Mouse (Mus musculus): Measurements from ENCODE around the gene T2. TPM values are rescaled to one million over a fixed set of nuclear protein-coding genes. Genes with fewer than 3 reads are reported as not detected.
"Not testable (repeated sequence)": the region's sequence is repeated elsewhere in the genome, so short reads cannot be mapped to it uniquely, and the experiment has no call there.

Gene T2
- polyA plus RNA-seq (2012; ENCODE audit: insufficient read depth, low replicate concordance) = not detected in 2 replicates

DNA sequence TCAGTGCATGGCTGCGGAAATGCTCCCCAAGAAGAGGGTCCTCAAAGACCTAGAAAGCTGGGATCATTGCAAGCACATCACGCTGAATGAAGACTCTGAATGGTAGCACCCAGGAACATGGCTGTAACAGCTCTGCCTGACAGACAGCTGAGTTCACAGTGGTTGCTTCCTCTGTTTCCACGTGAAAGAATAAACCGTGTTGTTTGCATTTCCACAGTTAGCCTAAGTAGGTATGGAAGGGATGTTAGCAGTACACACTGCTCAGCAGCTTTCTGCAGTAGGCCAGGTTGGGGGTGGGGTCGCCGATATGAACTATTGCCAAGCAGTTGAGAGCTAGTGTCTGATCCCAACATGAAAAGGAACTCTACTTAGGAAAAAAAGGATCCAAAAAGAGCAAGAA, at the start of gene T2:
TSS of gene T2 (plus strand) at position 301 of the 400 bp plus-strand sequence.
- Histone ChIP-seq H3K9me3 (peaks cover 18% of the 10 kb centered on the region), H3K27me3 (replicated peaks) (peaks cover 62% of the 10 kb centered on the region), H3K4me1 (peaks cover 5% of the 10 kb centered on the region), H3K4me3 (replicated peaks) (no peak within 1 kb of the TSS), H3K36me3 (replicated peaks; ENCODE audit: low read length) (no peaks in the 10 kb centered on the region)
- no peak for TF ChIP-seq FLI1 (IDR thresholded peaks at IDR 0.05; ENCODE audit: low read length)
- no peak for TF ChIP-seq GATA1 (IDR thresholded peaks at IDR 0.05; ENCODE audit: borderline replicate concordance, low read length)

DNA sequence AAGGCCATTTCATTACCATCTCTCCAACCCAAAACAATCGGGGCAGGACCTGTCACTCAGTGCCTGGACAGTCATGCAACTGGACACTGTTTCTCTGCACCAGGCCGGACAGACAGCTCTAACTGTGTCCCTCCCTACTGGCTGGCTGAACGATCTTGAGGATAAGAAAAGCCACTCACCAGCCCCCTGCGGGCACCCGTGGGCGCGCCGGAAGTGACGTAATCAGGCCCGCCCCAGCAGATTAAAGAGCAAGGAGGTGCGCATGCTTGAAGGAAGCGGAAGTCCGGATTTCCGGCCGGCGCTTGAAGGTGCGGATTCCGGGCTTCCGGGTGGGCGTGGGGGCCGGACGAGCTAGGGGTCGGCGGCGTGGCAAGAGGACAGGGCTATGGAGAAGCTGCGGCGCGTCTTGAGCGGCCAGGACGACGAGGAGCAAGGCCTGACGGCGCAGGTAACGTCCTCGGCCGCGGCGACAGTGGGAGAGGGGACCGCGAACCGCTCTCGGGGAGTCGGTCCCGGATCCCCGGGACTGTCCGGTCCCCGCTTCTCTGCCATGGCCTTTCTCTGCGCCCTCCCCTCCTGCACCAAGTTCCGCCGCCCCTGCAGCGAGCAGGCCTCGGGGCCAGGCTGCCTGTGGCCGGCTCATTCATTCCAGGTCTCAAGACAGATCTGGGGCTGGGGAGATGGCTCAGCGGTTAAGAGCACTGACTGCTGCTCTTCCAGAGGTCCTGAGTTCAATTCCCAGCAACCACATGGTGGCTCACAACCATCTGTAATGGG, 44.8 kb upstream of the T2 start, which contains the start of gene Sft2d1:
TSS of gene Sft2d1 (plus strand) at position 265 of the 777 bp plus-strand sequence.
- Histone ChIP-seq H3K4me3 (replicated peaks) (peak within 1 kb of the TSS; percentile 95), H3K36me3 (replicated peaks; ENCODE audit: low read length) (peaks cover 30% of the 10 kb centered on the region), H3K27me3 (replicated peaks) (no peaks in the 10 kb centered on the region), H3K9me3 (no peaks in the 10 kb centered on the region), H3K4me1 (peaks cover 46% of the 10 kb centered on the region)
- TF ChIP-seq GATA1 (IDR thresholded peaks at IDR 0.05; ENCODE audit: borderline replicate concordance, low read length) (no peak), FLI1 (IDR thresholded peaks at IDR 0.05; ENCODE audit: low read length) (peak; percentile 52; the same call in 1 of the 2 replicates)

- TF ChIP-seq GATA1 (IDR thresholded peaks at IDR 0.05; ENCODE audit: borderline replicate concordance, low read length) = no peak
- no peak for TF ChIP-seq FLI1 (IDR thresholded peaks at IDR 0.05; ENCODE audit: low read length)
- Histone ChIP-seq H3K9me3 (no peaks in the 10 kb centered on the region), H3K4me1 (peaks cover 51% of the 10 kb centered on the region), H3K36me3 (replicated peaks; ENCODE audit: low read length) (peaks cover 37% of the 10 kb centered on the region), H3K27me3 (replicated peaks) (no peaks in the 10 kb centered on the region), H3K4me3 (replicated peaks) (peak overlapping the region; percentile 95)
Measured at GRCm38 (mm10) chr17:8311751-8312150, 44.0 kb upstream of the T2 start.

DNA sequence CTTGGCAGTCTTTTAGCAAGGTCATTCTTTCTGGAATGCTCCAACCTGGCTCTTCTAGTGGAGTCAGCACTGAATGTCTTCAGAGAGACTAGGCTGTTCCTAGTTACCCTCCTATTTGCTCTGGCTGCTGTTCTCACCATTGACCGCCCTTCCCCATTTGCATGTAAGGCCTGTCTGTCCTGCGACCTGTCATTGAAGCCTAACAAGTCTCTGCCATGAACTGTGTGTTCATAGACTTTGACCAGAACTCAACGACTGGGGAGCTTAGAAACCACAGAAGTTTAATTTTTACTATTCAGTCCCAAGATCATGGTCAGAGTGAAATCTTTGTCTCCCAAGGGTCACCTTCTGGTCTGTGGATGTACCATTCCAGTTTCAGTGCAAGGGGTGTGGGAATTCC, 41.8 kb upstream of the T2 start:
- H3K4me3 ChIP-seq (replicated peaks) = no peak overlapping the region
- H3K4me1 ChIP-seq = peaks cover 60% of the 10 kb centered on the region
- no peak for TF ChIP-seq FLI1 (IDR thresholded peaks at IDR 0.05; ENCODE audit: low read length)
- no peak for TF ChIP-seq GATA1 (IDR thresholded peaks at IDR 0.05; ENCODE audit: borderline replicate concordance, low read length)
- no peaks in the 10 kb centered on the region for H3K27me3 ChIP-seq (replicated peaks)
- peaks cover 55% of the 10 kb centered on the region for H3K36me3 ChIP-seq (replicated peaks; ENCODE audit: low read length)
- no peaks in the 10 kb centered on the region for H3K9me3 ChIP-seq

- Histone ChIP-seq H3K9me3 (no peaks in the 10 kb centered on the region), H3K36me3 (replicated peaks; ENCODE audit: low read length) (peaks cover 72% of the 10 kb centered on the region), H3K4me3 (replicated peaks) (no peak overlapping the region), H3K27me3 (replicated peaks) (no peaks in the 10 kb centered on the region), H3K4me1 (peaks cover 76% of the 10 kb centered on the region)
- no peak for TF ChIP-seq GATA1 (IDR thresholded peaks at IDR 0.05; ENCODE audit: borderline replicate concordance, low read length)
- no peak for TF ChIP-seq FLI1 (IDR thresholded peaks at IDR 0.05; ENCODE audit: low read length)
Measured at GRCm38 (mm10) chr17:8316251-8316650, 39.5 kb upstream of the T2 start.

GRCm38 (mm10) chr17:8326877-8327276, 28.9 kb upstream of the T2 start:
- not testable (repeated sequence) for H3K4me3 ChIP-seq (replicated peaks); H3K9me3 ChIP-seq; H3K27me3 ChIP-seq (replicated peaks)
- H3K36me3 ChIP-seq (replicated peaks; ENCODE audit: low read length) = peaks cover 69% of the 10 kb centered on the region
- peaks cover 15% of the 10 kb centered on the region for H3K4me1 ChIP-seq

- peaks cover 53% of the 10 kb centered on the region for H3K36me3 ChIP-seq (replicated peaks; ENCODE audit: low read length)
- no peaks in the 10 kb centered on the region for H3K27me3 ChIP-seq (replicated peaks)
Measured at GRCm38 (mm10) chr17:8328511-8329174, 27.1 kb upstream of the T2 start.

GRCm38 (mm10) chr17:8330602-8331001, 25.2 kb upstream of the T2 start:
- Histone ChIP-seq H3K4me3 (replicated peaks) (no peak overlapping the region), H3K4me1 (peaks cover 8% of the 10 kb centered on the region; the same call in 1 of the 2 replicates), H3K9me3 (peaks cover 7% of the 10 kb centered on the region), H3K27me3 (replicated peaks) (no peaks in the 10 kb centered on the region), H3K36me3 (replicated peaks; ENCODE audit: low read length) (peaks cover 34% of the 10 kb centered on the region)
- TF ChIP-seq GATA1 (IDR thresholded peaks at IDR 0.05; ENCODE audit: borderline replicate concordance, low read length) (no peak), FLI1 (IDR thresholded peaks at IDR 0.05; ENCODE audit: low read length) (no peak)

More at GRCm38 (mm10) chr17:8328511-8329174, 27.1 kb upstream of the T2 start:
- TF ChIP-seq FLI1 (IDR thresholded peaks at IDR 0.05; ENCODE audit: low read length) (no peak), GATA1 (IDR thresholded peaks at IDR 0.05; ENCODE audit: borderline replicate concordance, low read length) (no peak)
- H3K4me1 ChIP-seq = peaks cover 9% of the 10 kb centered on the region; the same call in 1 of the 2 replicates
- peaks cover 7% of the 10 kb centered on the region for H3K9me3 ChIP-seq
- H3K4me3 ChIP-seq (replicated peaks) = no peak overlapping the region

DNA sequence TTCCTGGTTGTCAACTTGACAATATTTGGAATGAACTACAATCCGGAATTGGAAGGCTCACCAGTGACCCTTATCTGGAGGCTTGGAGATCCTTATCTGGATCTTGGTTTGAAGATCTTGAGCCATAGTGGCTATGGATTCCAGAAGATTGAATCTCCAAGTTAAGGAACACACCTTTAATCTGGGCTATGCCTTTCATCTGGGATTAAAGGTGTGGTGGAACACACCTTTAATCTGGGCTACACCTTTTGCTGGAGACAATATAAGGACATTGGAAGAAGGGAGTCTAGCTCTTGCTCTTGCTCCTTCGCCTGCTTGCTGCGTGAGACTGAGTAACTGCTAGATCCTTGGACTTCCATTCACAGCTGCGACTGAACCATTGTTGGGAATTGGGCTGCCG, 18.6 kb upstream of the T2 start, which contains the start of gene Prr18:
TSS of gene Prr18 (plus strand) at position 301 of the 400 bp plus-strand sequence.
- H3K36me3 ChIP-seq (replicated peaks; ENCODE audit: low read length) = peaks cover 10% of the 10 kb centered on the region
- not testable (repeated sequence) for H3K9me3 ChIP-seq; H3K4me3 ChIP-seq (replicated peaks)
- H3K4me1 ChIP-seq = peaks cover 16% of the 10 kb centered on the region
- peaks cover 40% of the 10 kb centered on the region for H3K27me3 ChIP-seq (replicated peaks)

Data from megakaryocyte, embryonic 14.5 days (primary cell).